Mouse (Mus musculus): ENCODE measurements around the gene Fbln7.

DNA sequence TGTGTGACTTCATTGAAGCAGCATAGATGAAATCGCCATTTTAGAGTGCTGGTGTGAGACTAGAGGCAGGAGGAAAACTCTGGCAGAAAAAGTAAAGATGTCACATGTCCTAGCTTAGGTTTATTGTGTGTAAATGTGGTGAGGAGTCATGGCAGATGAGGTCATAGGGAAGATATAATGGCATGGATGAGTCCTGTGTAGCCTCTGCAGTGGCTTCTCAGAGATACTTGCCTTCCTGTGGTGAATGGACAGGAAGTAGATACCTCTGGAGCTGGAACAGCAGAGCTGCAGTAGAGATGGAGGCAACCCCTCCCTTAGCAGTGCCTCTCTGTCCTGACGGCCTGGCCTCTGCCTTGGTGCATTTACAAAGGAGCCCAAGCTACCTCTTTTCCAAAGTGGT, 23.3 kb upstream of the Fbln7 start:
- TF ChIP-seq CTCF (IDR thresholded peaks at IDR 0.05; ENCODE audit: extremely low read depth, insufficient read depth, insufficient read length, insufficient replicate concordance) (no peak), POLR2A (IDR thresholded peaks at IDR 0.05; ENCODE audit: low read depth, low read length) (no peak)

Data from spleen, adult 2 months (tissue).